Mouse (Mus musculus): Measurements from ENCODE around the gene Set. TPM values are rescaled to one million over a fixed set of nuclear protein-coding genes. Genes with fewer than 3 reads are reported as not detected.
"Not testable (repeated sequence)": the region's sequence is repeated elsewhere in the genome, so short reads cannot be mapped to it uniquely, and the experiment has no call there.

Gene Set
- 100 to 1,000 TPM; 192 to 199 TPM for total RNA-seq (2021)
- long read RNA-seq, transcript Set-201 (8 exons, 2,834 nt) = major isoform, 93 of 110 reads
- long read RNA-seq, transcript Set-202 (8 exons, 2,824 nt) = minor isoform, 5 of 110 reads
- long read RNA-seq, partial matches to known transcripts = 4 of 110 reads
- long read RNA-seq, other reads (novel, unspliced or antisense) = 8 of 110 reads

DNA sequence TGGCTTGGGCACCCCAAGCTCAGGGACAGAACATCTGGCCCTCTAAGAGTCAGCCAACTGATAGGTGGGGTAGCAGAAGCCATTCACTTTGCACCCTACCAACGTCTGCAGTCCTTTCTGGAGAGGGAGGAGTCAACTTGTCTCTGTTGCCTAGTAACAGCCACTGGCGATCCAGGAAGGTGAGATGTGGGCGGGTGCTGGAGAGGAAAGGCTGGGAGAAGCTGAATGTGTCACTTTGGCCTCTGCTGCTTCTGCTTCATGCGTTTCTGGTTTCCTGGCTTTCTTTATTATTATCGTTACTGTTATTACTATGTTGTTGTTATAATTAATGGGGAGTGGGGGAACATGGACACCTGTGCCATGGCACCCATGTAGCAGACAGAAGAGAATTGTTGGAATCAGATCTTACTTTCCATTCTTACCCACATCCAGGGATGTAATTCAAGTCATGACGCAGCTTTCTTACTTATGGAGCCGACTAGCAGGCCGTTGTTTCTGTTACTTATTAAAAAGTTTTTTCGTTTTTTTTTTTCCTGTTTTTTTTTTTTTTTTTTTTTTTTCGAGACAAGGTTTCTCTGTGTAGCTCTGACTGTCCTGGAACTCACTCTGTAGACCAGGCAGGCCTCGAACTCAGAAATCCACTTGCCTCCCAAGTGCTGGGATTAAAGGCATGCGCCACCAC lies at the start of gene Set:
Set (plus strand) TSS at position 156 of the 682 bp plus-strand sequence.
- DNase-seq (ENCODE audit: low spot score in 2 of 2) = no peak

DNA sequence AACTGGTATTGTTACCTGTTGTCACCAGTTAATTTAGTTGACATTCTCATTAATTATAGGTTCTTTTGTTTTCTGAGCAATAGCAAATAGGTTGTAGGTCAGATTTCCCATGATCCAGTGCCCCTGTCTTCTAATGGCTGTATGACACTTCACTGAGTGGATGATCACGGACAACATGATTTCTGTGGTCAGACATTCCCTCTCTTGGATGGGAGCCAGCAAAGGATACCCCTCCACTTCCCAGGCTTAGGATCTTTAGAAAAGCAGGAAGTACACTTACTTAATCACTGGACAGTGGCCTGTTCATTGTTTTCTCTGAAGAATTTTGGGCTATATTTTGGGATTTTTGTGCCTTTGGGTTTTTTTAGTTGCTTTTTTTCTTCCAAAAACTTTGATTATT lies 48.1 kb upstream of the Set start:
- no peak for DNase-seq (ENCODE audit: low spot score in 2 of 2)

GRCm38 (mm10) chr2:30010840-30011281 lies 46.3 kb upstream of the Set start:
- DNase-seq (ENCODE audit: low spot score in 2 of 2) = no peak

DNA sequence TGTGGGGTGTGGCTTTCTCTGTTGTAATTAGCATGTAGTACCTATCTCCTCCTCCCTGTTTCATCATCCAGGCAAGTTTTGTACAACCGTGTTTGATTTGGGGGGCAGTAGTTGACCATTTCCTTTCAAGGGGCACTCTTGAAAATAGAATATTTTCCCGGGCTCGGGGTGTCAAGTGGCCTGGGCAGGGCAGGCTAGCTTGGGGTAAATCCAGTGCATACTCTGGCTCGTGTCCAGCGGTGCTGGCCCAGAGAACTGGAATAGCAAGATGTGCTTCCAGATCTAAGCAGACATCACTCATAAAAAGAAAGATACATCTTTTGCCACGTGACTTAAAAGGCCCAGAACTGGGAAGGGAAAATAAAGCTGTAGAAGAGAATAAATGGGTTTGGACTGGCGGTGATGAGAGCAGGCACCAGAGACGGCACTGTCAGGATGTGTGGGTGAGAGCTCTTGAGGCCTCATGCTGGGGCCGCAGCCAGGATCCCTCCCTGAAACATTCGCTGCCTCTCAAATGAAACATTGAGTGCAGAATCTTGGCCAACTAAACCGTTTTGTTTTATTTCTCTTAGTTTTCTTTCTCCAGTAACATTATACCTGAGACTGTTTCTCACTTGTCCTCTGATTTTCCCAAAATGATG lies 42.7 kb upstream of the Set start:
- DNase-seq (ENCODE audit: low spot score in 2 of 2) = peak in 1 of 2 experiments; percentile 70

GRCm38 (mm10) chr2:30025454-30025853 lies 31.7 kb upstream of the Set start:
- no peak for DNase-seq (ENCODE audit: low spot score in 2 of 2)

GRCm38 (mm10) chr2:30026997-30027396 lies 30.2 kb upstream of the Set start:
- DNase-seq (ENCODE audit: low spot score in 2 of 2) = no peak

DNA sequence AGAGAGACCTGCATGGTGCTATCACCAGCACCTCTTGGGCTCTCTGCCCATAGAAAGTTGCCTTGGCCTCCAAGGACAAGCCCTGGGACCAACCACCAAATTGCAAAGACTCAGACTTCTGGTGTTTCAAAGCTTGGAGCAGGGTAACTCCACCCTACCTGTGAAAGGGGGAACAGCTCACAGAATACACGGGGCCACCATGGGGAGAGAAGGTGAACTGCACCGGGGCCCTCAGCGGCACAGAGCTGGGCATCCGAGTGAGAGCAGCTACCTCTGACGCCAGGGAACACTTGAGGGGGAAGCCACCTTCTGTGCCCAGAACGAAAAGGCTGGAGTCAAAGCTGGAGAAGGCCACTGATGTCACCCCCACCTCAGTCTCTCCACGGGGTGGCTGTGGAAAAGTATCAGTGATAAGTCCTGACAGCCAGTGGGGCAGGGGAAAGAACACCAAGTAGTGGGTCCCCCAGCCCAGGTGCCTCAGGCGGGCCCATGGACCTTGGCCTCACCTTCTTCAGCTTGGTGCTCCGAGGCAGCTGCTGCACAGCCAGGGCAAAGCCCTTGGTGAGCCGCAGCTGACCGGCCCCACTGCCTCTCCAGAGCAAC lies 24.8 kb upstream of the Set start:
- DNase-seq (ENCODE audit: low spot score in 2 of 2) = no peak

DNA sequence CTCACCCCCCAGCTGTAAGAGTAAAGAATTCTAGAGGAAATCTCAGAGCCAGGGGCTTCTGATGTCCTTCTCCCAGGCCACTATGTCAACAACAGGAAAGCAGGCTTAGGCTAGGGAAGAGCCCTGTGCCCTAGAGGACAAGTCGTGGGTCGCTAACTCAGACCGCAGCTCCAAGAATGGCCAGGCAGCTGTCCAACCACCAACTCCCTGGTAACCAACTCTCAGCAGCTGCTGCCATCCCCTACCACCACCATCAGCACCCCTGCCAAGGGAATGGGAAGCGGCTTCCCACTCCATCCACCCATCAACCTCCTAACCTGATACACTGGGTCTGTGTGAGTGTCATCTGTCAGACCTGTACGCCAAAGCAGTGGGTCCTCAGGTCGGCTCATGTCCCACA lies 24.2 kb upstream of the Set start:
- no peak for DNase-seq (ENCODE audit: low spot score in 2 of 2)

DNA sequence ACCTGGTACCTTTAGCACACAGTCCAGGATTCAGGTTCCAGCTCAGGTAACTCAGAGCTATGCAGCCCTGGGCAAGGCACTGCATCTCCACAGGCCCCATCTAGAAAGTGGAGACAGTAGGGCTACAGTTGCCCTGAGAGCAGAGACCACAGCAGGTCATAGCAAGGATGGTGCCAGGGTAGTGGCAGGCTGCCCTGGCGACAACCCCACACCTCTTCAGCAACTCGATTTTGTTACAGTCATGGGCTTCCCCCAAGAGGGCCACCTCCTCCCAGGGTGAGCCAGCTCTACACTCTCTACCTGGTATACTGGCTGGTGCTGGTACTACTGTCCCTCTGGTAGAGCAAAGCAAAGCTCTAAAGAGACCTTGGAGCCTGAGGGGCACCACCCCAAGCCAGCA lies 19.4 kb upstream of the Set start:
- DNase-seq (ENCODE audit: low spot score in 2 of 2) = no peak

- DNase-seq (ENCODE audit: low spot score in 2 of 2) = no peak
Observed at GRCm38 (mm10) chr2:30038370-30038769, 18.8 kb upstream of the Set start.

GRCm38 (mm10) chr2:30039687-30040086 lies 17.5 kb upstream of the Set start:
- no peak for DNase-seq (ENCODE audit: low spot score in 2 of 2)

GRCm38 (mm10) chr2:30042445-30042844 lies 14.7 kb upstream of the Set start:
- peak in 1 of 2 experiments; percentile 81 for DNase-seq (ENCODE audit: low spot score in 2 of 2)

- no peak for DNase-seq (ENCODE audit: low spot score in 2 of 2)
Observed at GRCm38 (mm10) chr2:30044550-30044949, 12.6 kb upstream of the Set start.

- DNase-seq (ENCODE audit: low spot score in 2 of 2) = no peak
Observed at GRCm38 (mm10) chr2:30047127-30047526, 10.1 kb upstream of the Set start.

GRCm38 (mm10) chr2:30048101-30048501 lies 9.1 kb upstream of the Set start:
- no peak for DNase-seq (ENCODE audit: low spot score in 2 of 2)

GRCm38 (mm10) chr2:30048699-30049388 lies 8.3 kb upstream of the Set start, which contains the start of gene Wdr34:
Gene Wdr34, minus strand, starts transcription at chr2:30048881.
- DNase-seq (ENCODE audit: low spot score in 2 of 2) = peak; percentile 96 to 98

DNA sequence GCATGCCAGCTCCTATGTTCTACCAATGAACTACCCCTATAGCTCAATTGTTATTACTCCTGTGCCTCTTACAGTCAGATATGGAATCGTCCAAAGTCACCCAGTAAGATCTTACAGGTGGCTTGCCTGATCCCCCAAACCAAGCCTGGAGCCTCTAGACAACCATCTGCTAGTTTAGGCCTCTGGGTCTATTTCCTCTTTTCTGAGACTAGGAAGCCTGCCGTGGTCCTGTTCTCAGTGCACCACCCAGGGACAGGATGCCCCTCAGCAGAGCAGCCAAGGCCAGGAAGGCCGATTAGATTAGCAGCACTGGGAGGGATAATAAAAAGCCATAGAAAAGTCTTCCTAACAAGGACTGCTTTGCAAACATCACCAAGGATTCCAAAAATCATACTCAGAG lies 7.3 kb upstream of the Set start:
- no peak for DNase-seq (ENCODE audit: low spot score in 2 of 2)

DNA sequence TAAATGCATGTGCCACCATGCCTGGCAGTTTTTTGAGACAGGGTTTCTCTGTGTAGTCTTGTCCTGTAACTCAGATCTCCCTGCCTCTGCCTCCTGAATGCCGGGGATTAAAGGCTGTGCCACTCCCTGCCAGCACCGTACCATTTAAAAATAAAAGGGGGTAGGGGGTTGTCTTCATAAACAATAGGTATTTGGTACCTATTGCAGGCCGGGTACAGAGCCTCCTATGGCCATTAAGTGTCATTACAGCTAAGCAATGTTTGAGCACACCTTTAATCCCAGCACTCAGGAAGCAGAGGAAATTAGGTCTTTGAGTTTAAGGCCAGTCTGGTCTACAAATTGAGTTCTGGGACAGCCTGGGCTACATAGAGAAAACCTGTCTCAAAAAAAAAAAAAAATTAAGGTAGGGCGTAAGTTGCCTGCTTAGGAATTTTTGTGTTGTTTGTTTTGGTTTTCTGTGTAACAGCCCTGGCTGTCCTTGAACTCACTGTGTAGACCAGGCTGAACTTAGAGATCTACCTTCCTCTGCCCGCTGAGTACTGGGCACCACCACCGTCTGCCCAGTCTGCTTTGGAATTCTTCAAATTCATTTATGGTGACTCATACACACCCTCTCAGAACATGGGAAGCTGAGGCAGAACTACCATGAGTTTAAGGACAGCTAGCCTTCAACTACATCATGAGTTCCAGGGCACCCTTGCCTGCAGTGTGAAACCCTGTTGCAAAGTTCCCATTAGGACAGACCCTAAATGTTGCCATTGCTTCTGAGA lies 5.0 kb upstream of the Set start:
- no peak for DNase-seq (ENCODE audit: low spot score in 2 of 2)

GRCm38 (mm10) chr2:30055310-30055709 lies 1.9 kb upstream of the Set start:
- DNase-seq (ENCODE audit: low spot score in 2 of 2) = not testable (repeated sequence)

DNA sequence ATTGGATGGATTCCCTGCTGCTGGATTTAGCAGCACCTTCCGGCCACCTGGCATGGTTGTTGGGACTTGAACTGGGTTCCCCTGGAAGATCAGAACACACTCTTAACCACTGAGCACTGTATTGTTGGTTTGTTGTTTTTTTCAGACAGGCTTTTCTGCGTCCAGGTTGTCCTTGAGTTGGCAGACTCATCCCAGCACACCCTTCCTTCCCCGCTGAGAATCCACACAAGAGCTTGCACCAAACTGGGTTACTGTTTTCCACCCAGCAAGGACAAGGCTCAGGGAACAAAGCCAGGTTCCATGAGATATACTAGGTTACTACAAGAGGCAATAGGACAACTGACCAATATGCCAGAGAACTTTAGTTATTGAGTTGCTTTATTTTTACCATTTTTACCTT lies 442 bp upstream of the Set start:
- no peak for DNase-seq (ENCODE audit: low spot score in 2 of 2)

DNA sequence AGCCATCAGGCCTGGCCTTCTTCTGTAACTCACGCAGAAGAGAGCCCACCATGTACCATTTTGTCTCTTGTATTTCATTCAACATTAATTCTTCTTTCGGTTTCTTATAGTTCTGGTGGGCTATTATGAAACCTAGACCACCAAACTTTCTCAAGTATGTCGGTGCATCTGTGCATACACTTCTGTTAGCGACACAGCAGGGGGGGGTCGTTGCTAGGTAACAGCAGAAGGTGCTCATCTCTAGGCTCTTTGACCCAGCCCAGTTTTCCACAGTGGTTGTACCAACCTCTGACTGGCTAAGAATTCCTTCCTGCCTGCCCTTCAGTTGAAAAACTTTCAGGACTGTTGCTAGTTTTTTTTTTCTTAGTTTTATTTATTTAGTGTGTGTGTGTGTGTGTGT lies 1.2 kb downstream of the Set start:
- no peak for DNase-seq (ENCODE audit: low spot score in 2 of 2)
